In genomic region chr17:81737779-81738178, GRCm38 (mm10) we compare ENCODE assay signal across 18 mouse cellular contexts. TPM values are rescaled to one million over a fixed set of nuclear protein-coding genes. Genes with fewer than 3 reads are reported as not detected.
A peak's percentile ranks its signal among the peaks of the same experiment; 100 is the strongest.
DNase-seq lines count a peak whose midpoint lies in the region; ATAC-seq lines count a peak whose summit lies in the region.
"Had no signal": no experiment of that assay in that cellular context is flagged by ENCODE, and none has a peak within 500 bp of the region (broad histone marks: within the 10 kb centered on the region; RNA-seq: fewer than 3 reads in every experiment).

No protein-coding gene starts in this region.

- no peaks in the 10 kb centered on the region for H3K9me3 ChIP-seq in forebrain, embryonic 16.5 days (ENCODE audit: control insufficient read depth, low read length)
- no peaks in the 10 kb centered on the region for H3K9me3 ChIP-seq in forebrain, embryonic 13.5 days (replicated peaks)
- H3K9me3 ChIP-seq in heart, embryonic 13.5 days = no peaks in the 10 kb centered on the region
- H3K9me3 ChIP-seq: embryonic facial prominence, embryonic 10.5 days; limb, embryonic 15.5 days had no signal

- H3K4me2 ChIP-seq in forebrain, embryonic 16.5 days (ENCODE audit: low read length) = peak overlapping the region; percentile 34
- no peak overlapping the region for H3K4me2 ChIP-seq in forebrain, embryonic 13.5 days
- peak overlapping the region; percentile 62 for H3K4me2 ChIP-seq in heart, embryonic 13.5 days
- H3K4me2 ChIP-seq: hindbrain, embryonic 14.5 days; limb, embryonic 15.5 days had no signal

- H3K4me3 ChIP-seq in forebrain, embryonic 16.5 days (replicated peaks; ENCODE audit: low read length) = peak overlapping the region; percentile 23
- H3K4me3 ChIP-seq in forebrain, embryonic 13.5 days = no peak overlapping the region
- peak overlapping the region; percentile 62 for H3K4me3 ChIP-seq in heart, embryonic 13.5 days
- H3K4me3 ChIP-seq: embryonic facial prominence, embryonic 10.5 days; limb, embryonic 15.5 days had no signal

- peaks cover 13% of the 10 kb centered on the region for H3K4me1 ChIP-seq in forebrain, embryonic 16.5 days (replicated peaks; ENCODE audit: control insufficient read depth, insufficient read depth, low read length)
- 0 out of 2 replicates have a peak, but pooled peaks cover 7% of the 10 kb centered on the region for H3K4me1 ChIP-seq in forebrain, embryonic 13.5 days
- peaks cover 37% of the 10 kb centered on the region for H3K4me1 ChIP-seq in heart, embryonic 13.5 days
- H3K4me1 ChIP-seq: embryonic facial prominence, embryonic 10.5 days; limb, embryonic 15.5 days had no signal

- no peak for DNase-seq in heart, adult 9 months (ENCODE audit: low spot score in 2 of 2)
- peak; percentile 7 for DNase-seq in right cerebral cortex, postnatal 25 days
- no peak for DNase-seq in right cerebral cortex, adult 2 months (ENCODE audit: low spot score in 2 of 2)
- DNase-seq in ovary, postnatal 14 days (ENCODE audit: low spot score) = no peak
- DNase-seq: adrenal gland, adult 8-10 months; gastrocnemius, postnatal 36 days; kidney, adult 2 months; kidney, postnatal 14 days; lung, postnatal 14 days; thymus, postnatal 4 days had no signal

- 72% methylated on average over 2 of the region's 2 CpGs for WGBS in forebrain, embryonic 16.5 days
- WGBS in forebrain, embryonic 13.5 days = 97% methylated on average over 2 of the region's 2 CpGs
- WGBS in heart, embryonic 13.5 days = 25% methylated on average over 2 of the region's 2 CpGs

- peak overlapping the region; percentile 81 for H3K27ac ChIP-seq in forebrain, embryonic 16.5 days (ENCODE audit: low read length)
- H3K27ac ChIP-seq in forebrain, embryonic 13.5 days = no peak overlapping the region
- peak overlapping the region; percentile 99 for H3K27ac ChIP-seq in heart, embryonic 13.5 days (replicated peaks)
- H3K27ac ChIP-seq: embryonic facial prominence, embryonic 10.5 days; hindbrain, embryonic 14.5 days; limb, embryonic 15.5 days had no signal

- no peaks in the 10 kb centered on the region for H3K36me3 ChIP-seq in forebrain, embryonic 16.5 days (ENCODE audit: control insufficient read depth, insufficient read depth)
- H3K36me3 ChIP-seq in forebrain, embryonic 13.5 days (ENCODE audit: poor library complexity, severe bottlenecking) = no peaks in the 10 kb centered on the region
- H3K36me3 ChIP-seq in heart, embryonic 13.5 days = peaks cover 4% of the 10 kb centered on the region
- H3K36me3 ChIP-seq: embryonic facial prominence, embryonic 10.5 days; limb, embryonic 15.5 days had no signal

- H3K9ac ChIP-seq in forebrain, embryonic 16.5 days (replicated peaks; ENCODE audit: low read depth, low read length) = no peak overlapping the region
- H3K9ac ChIP-seq in forebrain, embryonic 13.5 days = no peak overlapping the region
- H3K9ac ChIP-seq in heart, embryonic 13.5 days = peak overlapping the region; percentile 88
- H3K9ac ChIP-seq: hindbrain, embryonic 14.5 days; limb, embryonic 15.5 days had no signal

- ATAC-seq in forebrain, embryonic 16.5 days = peak; percentile 8; the same call in 1 of the 2 replicates
- no peak for ATAC-seq in forebrain, embryonic 13.5 days
- no peak for ATAC-seq in heart, embryonic 13.5 days (ENCODE audit: extremely low read depth, insufficient number of reproducible peaks, low FRiP score, low TSS enrichment)
- no peak for ATAC-seq in granulocyte monocyte progenitor cell, adult 5-6 weeks (replicated peaks; ENCODE audit: poor library complexity, severe bottlenecking)

- no peaks in the 10 kb centered on the region for H3K27me3 ChIP-seq in forebrain, embryonic 16.5 days (replicated peaks; ENCODE audit: control insufficient read depth, insufficient read depth, low read length)
- H3K27me3 ChIP-seq in forebrain, embryonic 13.5 days = no peaks in the 10 kb centered on the region
- no peaks in the 10 kb centered on the region for H3K27me3 ChIP-seq in heart, embryonic 13.5 days (replicated peaks)
- H3K27me3 ChIP-seq: CH12.LX; limb, embryonic 15.5 days had no signal

RNA-seq across cellular contexts. Expression of gene Slc8a1, which starts 0.4 kb away (rescaled TPM):
- polyA plus RNA-seq in forebrain, embryonic 16.5 days (2015; fragmentation: Nextera tagmentation; extraction: Ambion mirVana) = 19.6 and 21.7 TPM in 2 replicates
- polyA plus RNA-seq in forebrain, embryonic 13.5 days (2015; fragmentation: Nextera tagmentation; extraction: Ambion mirVana) = 5.6 and 6.8 TPM in 2 replicates
- 67.6 and 73.3 TPM in 2 replicates for polyA plus RNA-seq in heart, embryonic 13.5 days (2015; fragmentation: Nextera tagmentation; extraction: Ambion mirVana)
- 6.3 and 9.7 TPM in 2 replicates for total RNA-seq in granulocyte monocyte progenitor cell, adult 5-6 weeks (2014; fragmentation: Nextera tagmentation)
- 6.2 and 8.4 TPM in 2 replicates for total RNA-seq in granulocyte monocyte progenitor cell, adult 5-6 weeks (2017)
- total RNA-seq: CH12.LX had no signal
